Mouse (Mus musculus) G1E (cell line): ENCODE measurements around the gene Ppp3ca. TPM values are rescaled to one million over a fixed set of nuclear protein-coding genes. Genes with fewer than 3 reads are reported as not detected.
A peak's percentile ranks its signal among the peaks of the same experiment; 100 is the strongest.

ENCODE experiments used
- ATAC-seq: 2 replicates; pipeline ENCODE4 v1.8.0; 2016; ENCODE audit warnings: mild to moderate bottlenecking; ENCODE audit not compliant: insufficient number of reproducible peaks, poor library complexity, low FRiP score, severe bottlenecking; ENCODE audit errors: extremely low read depth
- DNase-seq: peaks from one replicate; pipeline ENCODE4 v3.0.0; 2012; ENCODE audit warnings: low spot score
- H3K27me3 ChIP-seq: 2 replicates; pipeline ENCODE4 v1.6.1; 2012; ENCODE audit warnings: mild to moderate bottlenecking, low read length, inconsistent platforms; ENCODE audit not compliant: insufficient read depth
- H3K36me3 ChIP-seq: replicated peaks from 2 replicates; pipeline ENCODE3; 2012; ENCODE audit warnings: mild to moderate bottlenecking, inconsistent platforms
- H3K4me1 ChIP-seq: 2 replicates; pipeline ENCODE4 v1.6.1; 2012; ENCODE audit warnings: low read depth, low read length, inconsistent platforms, mixed read lengths; ENCODE audit not compliant: insufficient read depth
- H3K4me3 ChIP-seq: 2 replicates; pipeline ENCODE4 v1.5.1; 2012; ENCODE audit warnings: low read depth, mild to moderate bottlenecking, inconsistent platforms, low read length, moderate library complexity, mixed read lengths
- H3K9me3 ChIP-seq: replicated peaks from 2 replicates; pipeline ENCODE4 v1.6.1; 2012; ENCODE audit warnings: inconsistent platforms
- CTCF ChIP-seq: IDR thresholded peaks from 2 replicates; pipeline ENCODE4 v1.5.1; 2012; ENCODE audit warnings: low read depth, low read length, inconsistent platforms, mixed read lengths
- GATA1 ChIP-seq: IDR thresholded peaks from 2 replicates; pipeline ENCODE4 v1.6.1; 2012; ENCODE audit warnings: borderline replicate concordance, low read length, inconsistent platforms, mixed read lengths
- GATA2 ChIP-seq: IDR thresholded peaks from 2 replicates; pipeline ENCODE4 v1.6.1; 2012; ENCODE audit warnings: low read depth, low read length, inconsistent platforms, borderline replicate concordance
- POLR2AphosphoS5 ChIP-seq: IDR thresholded peaks from 2 replicates; pipeline ENCODE4 v1.6.1; 2012; ENCODE audit warnings: low read depth, low read length, inconsistent platforms; ENCODE audit not compliant: insufficient replicate concordance
- TAL1 ChIP-seq: conservative IDR thresholded peaks from 2 replicates; pipeline ENCODE4 v1.6.1; 2012; ENCODE audit warnings: low read depth, low read length, inconsistent platforms, mixed read lengths
- polyA plus RNA-seq: library from polyadenylated mRNA; stranded (reverse); fragments of >175 nt; gene quantifications from 2 replicates; pipeline ENCODE4 v1.2.3, GENCODE M21; 2012
- total RNA-seq, 2 experiments: library from RNA; stranded (forward) in 1 of 2; stranded (reverse) in 1 of 2; fragments of 200-1000 nt in 1 of 2; fragments of >200 nt in 1 of 2; fragmentation: Nextera tagmentation in 1 of 2; gene quantifications; 2 replicates each; pipeline ENCODE4 v1.2.3; 2014 to 2017

Gene Ppp3ca
- total and polyA plus RNA-seq, 3 experiments = 49.6 to 74.2 (median 52.8) TPM

- TF ChIP-seq POLR2AphosphoS5 = no peak
- TF ChIP-seq TAL1 = no peak
- TF ChIP-seq GATA1 = no peak
- no peak for TF ChIP-seq GATA2
- no peak for TF ChIP-seq CTCF
- Histone ChIP-seq H3K4me3 (no peak overlapping the region), H3K27me3 (no peaks in the 10 kb centered on the region), H3K36me3 (peaks cover 8% of the 10 kb centered on the region), H3K4me1 (peaks cover 28% of the 10 kb centered on the region), H3K9me3 (no peaks in the 10 kb centered on the region)
- ATAC-seq = no peak
- no peak for DNase-seq
Measured at GRCm38 (mm10) chr3:136706771-136707170, 36.8 kb downstream of the Ppp3ca start.

- no peak for TF ChIP-seq POLR2AphosphoS5
- TF ChIP-seq GATA1 = no peak
- TF ChIP-seq CTCF = no peak
- TF ChIP-seq TAL1 = no peak
- TF ChIP-seq GATA2 = no peak
- DNase-seq (no peak), ATAC-seq (no peak)
- H3K4me3 ChIP-seq = no peak overlapping the region
- no peaks in the 10 kb centered on the region for H3K9me3 ChIP-seq
- H3K4me1 ChIP-seq = peaks cover 24% of the 10 kb centered on the region
- H3K36me3 ChIP-seq = peaks cover 7% of the 10 kb centered on the region
- H3K27me3 ChIP-seq = no peaks in the 10 kb centered on the region
Measured at GRCm38 (mm10) chr3:136707222-136708019, 37.5 kb downstream of the Ppp3ca start.

GRCm38 (mm10) chr3:136708230-136708629 lies 38.3 kb downstream of the Ppp3ca start:
- peaks cover 7% of the 10 kb centered on the region for H3K36me3 ChIP-seq
- DNase-seq (no peak), ATAC-seq (0 out of 2 replicates have a peak, but pooled peaks have one; percentile 57)
- TF ChIP-seq POLR2AphosphoS5 = no peak
- no peak for TF ChIP-seq GATA1
- no peak for TF ChIP-seq GATA2
- no peak for TF ChIP-seq TAL1
- TF ChIP-seq CTCF = no peak
- peaks cover 24% of the 10 kb centered on the region for H3K4me1 ChIP-seq
- H3K4me3 ChIP-seq = no peak overlapping the region
- no peaks in the 10 kb centered on the region for H3K27me3 ChIP-seq
- H3K9me3 ChIP-seq = no peaks in the 10 kb centered on the region

- no peak for TF ChIP-seq GATA1
- no peak for TF ChIP-seq POLR2AphosphoS5
- no peak for TF ChIP-seq CTCF
- no peak for TF ChIP-seq GATA2
- no peak for TF ChIP-seq TAL1
Measured at GRCm38 (mm10) chr3:136710310-136710906, 40.5 kb downstream of the Ppp3ca start.

GRCm38 (mm10) chr3:136714307-136715039 lies 44.5 kb downstream of the Ppp3ca start:
- no peak for ATAC-seq
- Histone ChIP-seq H3K36me3 (peaks cover 21% of the 10 kb centered on the region), H3K4me1 (peaks cover 2% of the 10 kb centered on the region; the same call in 1 of the 2 replicates), H3K9me3 (no peaks in the 10 kb centered on the region), H3K27me3 (no peaks in the 10 kb centered on the region), H3K4me3 (no peak overlapping the region)
- no peak for TF ChIP-seq GATA2
- no peak for TF ChIP-seq CTCF
- TF ChIP-seq TAL1 = no peak
- no peak for TF ChIP-seq POLR2AphosphoS5
- no peak for TF ChIP-seq GATA1
- no peak for DNase-seq

More at GRCm38 (mm10) chr3:136710310-136710906, 40.5 kb downstream of the Ppp3ca start:
- Histone ChIP-seq H3K4me3 (no peak overlapping the region), H3K4me1 (peaks cover 24% of the 10 kb centered on the region), H3K9me3 (no peaks in the 10 kb centered on the region), H3K27me3 (no peaks in the 10 kb centered on the region), H3K36me3 (peaks cover 14% of the 10 kb centered on the region)
- DNase-seq (no peak), ATAC-seq (no peak)

GRCm38 (mm10) chr3:136716247-136716646 lies 46.3 kb downstream of the Ppp3ca start:
- Histone ChIP-seq H3K27me3 (no peaks in the 10 kb centered on the region), H3K4me3 (no peak overlapping the region), H3K36me3 (peaks cover 25% of the 10 kb centered on the region), H3K4me1 (peaks cover 2% of the 10 kb centered on the region; the same call in 1 of the 2 replicates), H3K9me3 (no peaks in the 10 kb centered on the region)
- TF ChIP-seq CTCF (no peak), GATA2 (no peak), TAL1 (no peak)
- no peak for ATAC-seq
- no peak for DNase-seq
